Mouse (Mus musculus) megakaryocyte-erythroid progenitor cell, adult 5 weeks (primary cell): ENCODE results near the gene Hgd. TPM values are rescaled to one million over a fixed set of nuclear protein-coding genes. Genes with fewer than 3 reads are reported as not detected.

Source experiments
- polyA plus RNA-seq: library from polyadenylated mRNA; stranded (reverse); fragments of >175 nt; gene quantifications from 2 replicates; pipeline ENCODE4 v1.2.3, GENCODE M21; 2012

Gene Hgd
- not detected in 2 replicates for polyA plus RNA-seq

DNA sequence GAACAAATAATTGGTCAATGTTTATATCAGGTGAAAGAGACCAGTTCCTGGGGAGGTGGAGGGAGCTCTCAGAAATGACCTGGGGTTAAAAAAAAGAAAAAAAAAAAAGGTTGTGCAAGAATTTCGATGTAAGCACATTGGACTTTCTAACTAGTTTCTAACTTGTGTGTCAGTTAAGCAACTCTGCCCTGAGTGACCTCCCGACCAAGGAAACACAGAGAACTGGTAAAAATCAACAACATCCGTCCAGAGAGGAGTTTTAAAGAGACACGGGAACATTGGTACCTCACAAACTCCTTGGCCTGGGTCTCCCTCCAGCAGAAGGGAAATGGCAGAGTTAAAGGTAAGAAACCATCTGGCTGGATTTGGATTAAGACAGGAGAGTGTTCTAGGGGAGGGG lies at the start of gene Hgd:
TSS of gene Hgd (plus strand) at position 160 of the 400 bp plus-strand sequence.

DNA sequence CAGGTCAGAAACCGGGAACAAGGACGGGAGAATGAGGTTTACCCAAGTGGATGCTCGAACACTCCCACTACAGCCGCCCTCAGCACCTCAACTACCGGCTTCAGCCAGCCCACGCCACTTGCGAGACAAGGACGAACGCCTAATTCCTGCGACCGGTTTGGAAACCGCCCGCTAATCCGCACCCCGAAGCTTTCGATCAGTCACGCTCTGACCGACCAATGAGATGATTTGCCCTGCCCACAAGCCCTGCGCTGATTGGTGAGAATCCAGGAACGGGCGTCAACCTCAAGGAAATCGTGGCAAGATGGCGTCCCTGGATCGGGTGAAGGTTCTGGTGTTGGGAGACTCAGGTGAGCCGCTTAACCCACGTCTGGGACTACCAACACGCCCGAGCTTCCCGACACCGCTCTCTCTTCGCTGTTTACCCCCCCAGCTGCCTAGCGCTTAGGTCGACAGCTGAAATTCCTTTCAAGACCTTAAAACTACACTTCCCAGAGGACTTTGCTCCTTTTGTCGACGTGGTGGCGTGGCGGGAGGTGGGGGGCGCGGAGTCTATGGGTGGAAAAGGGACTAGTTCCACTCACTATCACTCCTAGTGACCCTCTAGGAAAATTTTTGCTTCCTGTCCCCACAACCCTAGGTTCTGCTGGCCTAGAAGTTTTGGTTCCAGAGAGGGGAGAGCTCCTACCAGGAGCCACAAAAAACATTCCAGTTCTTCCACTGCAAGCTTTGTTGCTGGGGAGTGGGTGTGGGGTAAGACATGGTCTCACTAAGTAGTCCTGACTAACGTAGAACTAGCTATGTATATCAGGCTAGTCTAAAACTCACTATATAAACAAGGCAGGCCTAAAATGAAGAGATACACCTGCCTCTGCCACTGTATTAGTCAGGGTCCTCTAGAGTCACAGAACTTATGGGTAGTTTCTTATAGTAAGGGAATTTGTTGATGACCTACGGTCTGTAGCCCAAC lies 40.1 kb upstream of the Hgd start, which contains the start of the genes Gtf2e1 and Rabl3:
TSS of gene Gtf2e1 (minus strand) at position 179 of the 970 bp plus-strand sequence.
TSS of gene Rabl3 (plus strand) at position 275 of the 970 bp plus-strand sequence.

DNA sequence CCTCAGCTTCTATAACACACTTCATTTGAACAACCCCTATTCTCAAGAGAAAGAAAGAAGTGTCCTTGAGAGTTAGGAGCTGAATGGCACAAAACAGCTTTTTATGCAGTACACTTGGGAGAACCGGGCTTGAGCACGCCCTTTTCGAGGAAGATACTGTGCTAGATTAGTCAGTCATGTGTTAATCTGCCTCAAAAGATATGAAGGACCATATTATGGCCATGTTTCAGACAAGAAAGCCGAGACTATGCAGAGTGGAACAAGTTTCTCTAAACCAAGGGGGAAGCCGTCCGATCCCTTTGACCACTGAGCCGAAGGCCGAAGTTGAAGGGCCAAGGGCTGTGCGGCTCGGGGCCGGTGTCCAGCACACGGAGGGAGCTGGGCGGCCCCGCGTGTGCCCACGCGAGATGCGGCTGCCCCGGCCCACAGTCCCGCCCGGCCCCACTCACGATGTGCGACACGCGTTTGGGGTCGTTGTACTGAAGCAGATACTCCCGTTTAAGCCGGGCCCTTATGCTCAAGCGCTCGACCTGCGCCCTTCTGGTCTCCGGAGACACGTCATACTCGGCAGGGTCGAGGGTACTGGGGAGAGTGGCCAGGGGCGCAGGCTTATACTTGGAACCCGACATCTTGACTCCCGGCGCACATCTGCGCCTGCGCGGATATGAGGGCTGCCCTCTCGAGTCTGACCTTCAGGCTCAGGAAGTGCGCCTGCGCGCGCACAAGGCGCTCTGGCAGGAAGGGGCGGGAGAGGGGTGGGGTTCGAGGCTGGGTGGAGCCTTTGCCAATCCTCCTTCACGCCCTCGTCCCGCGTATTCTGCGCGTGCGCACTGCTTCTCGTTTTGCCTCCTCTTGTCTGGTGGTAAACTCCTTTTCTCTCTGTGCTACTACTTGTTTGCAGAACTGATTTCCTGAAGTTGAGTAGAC lies 74.0 kb downstream of the Hgd start, which contains the start of gene Ndufb4:
TSS of gene Ndufb4 (minus strand) at position 723 of the 927 bp plus-strand sequence.

Other genes with a start within 250 kb of the Hgd start
- gene Stxbp5l, start 195.2 kb upstream of the Hgd start, polyA plus RNA-seq: not detected in 2 replicates
- 1.8 and 2.1 TPM in 2 replicates for gene Gtf2e1, start 40.4 kb upstream of the Hgd start, polyA plus RNA-seq
- 0.29 and 0.77 TPM in 2 replicates for gene Rabl3, start 40.3 kb upstream of the Hgd start, polyA plus RNA-seq
- 23.6 and 27.2 TPM in 2 replicates for gene Ndufb4, start 74.3 kb downstream of the Hgd start, polyA plus RNA-seq
- gene Fstl1, start 196.7 kb downstream of the Hgd start, polyA plus RNA-seq: 0.03 and 0.09 TPM in 2 replicates